Mouse (Mus musculus) hindbrain, embryonic 11.5 days (tissue): ENCODE measurements around the gene Spata20. TPM values are rescaled to one million over a fixed set of nuclear protein-coding genes. Genes with fewer than 3 reads are reported as not detected.

Experiments used
- ATAC-seq: fragments of 200-750 bp; cut with Nextera tagmentation; 2 replicates; pipeline ENCODE4 v1.8.0; 2017; ENCODE audit warnings: mild to moderate bottlenecking, moderate TSS enrichment, moderate library complexity; ENCODE audit not compliant: low FRiP score
- DNase-seq: peaks from one replicate; pipeline ENCODE4 v3.0.0-alpha.2; 2015; ENCODE audit warnings: low spot score
- H3K27ac ChIP-seq: fragments of 300-500 bp; sonication (generic); 2 replicates; pipeline ENCODE4 v1.5.1; 2014; ENCODE audit warnings: mild to moderate bottlenecking, low read depth, low read length
- H3K27me3 ChIP-seq: fragments of 300-500 bp; sonication (generic); 2 replicates; pipeline ENCODE4 v1.6.1; 2014; ENCODE audit warnings: mild to moderate bottlenecking, low read length, moderate library complexity, mixed read lengths; ENCODE audit not compliant: control insufficient read depth, insufficient read depth
- H3K36me3 ChIP-seq: fragments of 300-500 bp; sonication (generic); 2 replicates; pipeline ENCODE4 v1.6.1; 2014; ENCODE audit warnings: mild to moderate bottlenecking, low read length, moderate library complexity, mixed read lengths; ENCODE audit not compliant: control insufficient read depth, insufficient read depth
- H3K4me1 ChIP-seq: fragments of 300-500 bp; sonication (generic); replicated peaks from 2 replicates; pipeline ENCODE4 v1.6.1; 2014; ENCODE audit warnings: low read length, mixed read lengths; ENCODE audit not compliant: control insufficient read depth, insufficient read depth
- H3K4me2 ChIP-seq: fragments of 300-500 bp; sonication (generic); replicated peaks from 2 replicates; pipeline ENCODE4 v1.6.1; 2014; ENCODE audit warnings: mild to moderate bottlenecking, low read depth, low read length
- H3K4me3 ChIP-seq: fragments of 300-500 bp; sonication (generic); 2 replicates; pipeline ENCODE4 v1.5.1; 2014; ENCODE audit warnings: low read depth, low read length
- H3K9ac ChIP-seq: fragments of 300-500 bp; sonication (generic); 2 replicates; pipeline ENCODE4 v1.6.1; 2014; ENCODE audit warnings: low read depth, low read length
- H3K9me3 ChIP-seq: fragments of 300-500 bp; sonication (generic); 2 replicates; pipeline ENCODE4 v1.6.1; 2016; ENCODE audit warnings: low read length; ENCODE audit not compliant: control insufficient read depth
- WGBS: fragments of 180-500 bp; shearing (Covaris S2); extraction: QIAGEN DNeasy Blood & Tissue Kit; methylation state at CpG from one replicate; pipeline ENCODE4 v1.1.7; 2014; 5-methylcytosine and 5-hydroxymethylcytosine counted together
- polyA plus RNA-seq: library from polyadenylated mRNA; unstranded; fragments of >200 nt; fragmentation: Nextera tagmentation; extraction: Ambion mirVana; gene quantifications from 2 replicates; pipeline ENCODE4 v1.2.1, GENCODE M21; 2014

Spata20 gene
- polyA plus RNA-seq = not detected in 2 replicates

- peak; percentile 53; the same call in 1 of the 2 replicates for ATAC-seq
- H3K9me3 ChIP-seq = no peaks in the 10 kb centered on the region
Measured at GRCm38 (mm10) chr11:94486001-94486400, at the start of gene Spata20. Spata20 (minus strand) TSS chr11:94486179.

GRCm38 (mm10) chr11:94533171-94533570 lies 47.2 kb upstream of the Spata20 start:
- Histone ChIP-seq H3K36me3 (no peaks in the 10 kb centered on the region), H3K9me3 (no peaks in the 10 kb centered on the region), H3K4me3 (no peak overlapping the region), H3K27ac (no peak overlapping the region), H3K4me2 (no peak overlapping the region), H3K9ac (no peak overlapping the region), H3K4me1 (no peaks in the 10 kb centered on the region), H3K27me3 (no peaks in the 10 kb centered on the region)
- no peak for ATAC-seq
- WGBS = 74% methylated on average over 8 of the region's 8 CpGs
- DNase-seq = no peak

More at GRCm38 (mm10) chr11:94486001-94486400, at the start of gene Spata20:
- Histone ChIP-seq H3K4me3 (no peak within 1 kb of the TSS), H3K36me3 (no peaks in the 10 kb centered on the region), H3K27me3 (peaks cover 2% of the 10 kb centered on the region; the same call in 1 of the 2 replicates), H3K4me2 (no peak within 1 kb of the TSS), H3K27ac (no peak within 1 kb of the TSS), H3K9ac (no peak within 1 kb of the TSS), H3K4me1 (no peaks in the 10 kb centered on the region)
- WGBS = 4% methylated on average over 24 of the region's 24 CpGs
- DNase-seq = peak; percentile 93

GRCm38 (mm10) chr11:94528879-94529278 lies 42.9 kb upstream of the Spata20 start:
- H3K27me3 ChIP-seq = no peaks in the 10 kb centered on the region
- no peaks in the 10 kb centered on the region for H3K9me3 ChIP-seq
- H3K9ac ChIP-seq = no peak overlapping the region
- DNase-seq = no peak
- H3K4me3 ChIP-seq = no peak overlapping the region
- no peak for ATAC-seq
- no peak overlapping the region for H3K4me2 ChIP-seq
- H3K27ac ChIP-seq = no peak overlapping the region
- no peaks in the 10 kb centered on the region for H3K36me3 ChIP-seq
- 61% methylated on average over 3 of the region's 3 CpGs for WGBS
- H3K4me1 ChIP-seq = no peaks in the 10 kb centered on the region

GRCm38 (mm10) chr11:94526171-94526879 lies 40.3 kb upstream of the Spata20 start:
- H3K4me3 ChIP-seq = no peak overlapping the region
- ATAC-seq (no peak), DNase-seq (peak; percentile 33)
- WGBS = 43% methylated on average over 9 of the region's 9 CpGs
- H3K27ac ChIP-seq = no peak overlapping the region
- H3K4me2 ChIP-seq = no peak overlapping the region
- no peaks in the 10 kb centered on the region for H3K36me3 ChIP-seq
- no peaks in the 10 kb centered on the region for H3K27me3 ChIP-seq
- H3K9ac ChIP-seq = no peak overlapping the region
- no peaks in the 10 kb centered on the region for H3K9me3 ChIP-seq
- no peaks in the 10 kb centered on the region for H3K4me1 ChIP-seq

- Histone ChIP-seq H3K9me3 (no peaks in the 10 kb centered on the region), H3K4me3 (peak within 1 kb of the TSS; percentile 52), H3K4me2 (peak within 1 kb of the TSS; percentile 89), H3K36me3 (no peaks in the 10 kb centered on the region), H3K27me3 (no peaks in the 10 kb centered on the region), H3K9ac (peak within 1 kb of the TSS; percentile 61), H3K4me1 (no peaks in the 10 kb centered on the region), H3K27ac (no peak within 1 kb of the TSS; the same call in 1 of the 2 replicates)
- peak; percentile 85 for DNase-seq
- ATAC-seq = peak; percentile 75
- WGBS = under 1% methylated on average over 42 of the region's 42 CpGs
Measured at GRCm38 (mm10) chr11:94521219-94521843, 35.4 kb upstream of the Spata20 start, which contains the start of gene Mycbpap. Mycbpap (minus strand) TSS chr11:94521742.

GRCm38 (mm10) chr11:94513452-94513851 lies 27.5 kb upstream of the Spata20 start:
- H3K9ac ChIP-seq = no peak overlapping the region
- WGBS = 69% methylated on average over 9 of the region's 9 CpGs
- no peak for ATAC-seq

GRCm38 (mm10) chr11:94508976-94509375 lies 23.0 kb upstream of the Spata20 start:
- H3K27ac ChIP-seq = no peak overlapping the region
- no peak for DNase-seq
- no peak overlapping the region for H3K9ac ChIP-seq
- no peaks in the 10 kb centered on the region for H3K9me3 ChIP-seq
- H3K4me3 ChIP-seq = no peak overlapping the region
- H3K36me3 ChIP-seq = no peaks in the 10 kb centered on the region
- H3K4me1 ChIP-seq = no peaks in the 10 kb centered on the region
- no peaks in the 10 kb centered on the region for H3K27me3 ChIP-seq
- 96% methylated on average over 10 of the region's 10 CpGs for WGBS
- no peak for ATAC-seq
- H3K4me2 ChIP-seq = no peak overlapping the region

More at GRCm38 (mm10) chr11:94513452-94513851, 27.5 kb upstream of the Spata20 start:
- no peak for DNase-seq
- H3K4me1 ChIP-seq = no peaks in the 10 kb centered on the region
- no peak overlapping the region for H3K4me2 ChIP-seq
- H3K27me3 ChIP-seq = no peaks in the 10 kb centered on the region
- no peak overlapping the region for H3K4me3 ChIP-seq
- H3K36me3 ChIP-seq = no peaks in the 10 kb centered on the region
- no peaks in the 10 kb centered on the region for H3K9me3 ChIP-seq
- H3K27ac ChIP-seq = no peak overlapping the region

GRCm38 (mm10) chr11:94501482-94501881 lies 15.5 kb upstream of the Spata20 start:
- no peak for ATAC-seq
- Histone ChIP-seq H3K27ac (no peak overlapping the region), H3K27me3 (peaks cover 15% of the 10 kb centered on the region), H3K9me3 (no peaks in the 10 kb centered on the region), H3K4me3 (no peak overlapping the region), H3K9ac (no peak overlapping the region), H3K36me3 (no peaks in the 10 kb centered on the region), H3K4me2 (no peak overlapping the region), H3K4me1 (peaks cover 10% of the 10 kb centered on the region)
- 88% methylated on average over 8 of the region's 8 CpGs for WGBS
- no peak for DNase-seq
